Mouse (Mus musculus) embryonic facial prominence, embryonic 11.5 days (tissue): ENCODE results near the gene Lclat1. TPM values are rescaled to one million over a fixed set of nuclear protein-coding genes. Genes with fewer than 3 reads are reported as not detected.

Experiments
- ATAC-seq: fragments of 200-750 bp; cut with Nextera tagmentation; replicated peaks from 2 replicates; pipeline ENCODE4 v1.8.0; 2017; ENCODE audit warnings: low read depth; ENCODE audit not compliant: insufficient number of reproducible peaks, low FRiP score, low TSS enrichment
- DNase-seq: peaks from one replicate; pipeline ENCODE4 v3.0.0-alpha.2; 2015; ENCODE audit warnings: low spot score
- H3K27ac ChIP-seq: fragments of 300-500 bp; sonication (generic); replicated peaks from 2 replicates; pipeline ENCODE4 v1.5.1; 2014; ENCODE audit warnings: mild to moderate bottlenecking, low read depth, low read length, control low read depth
- H3K27me3 ChIP-seq: fragments of 300-500 bp; sonication (generic); 2 replicates; pipeline ENCODE4 v1.6.1; 2014; ENCODE audit warnings: mild to moderate bottlenecking, low read length, moderate library complexity, mixed read lengths; ENCODE audit not compliant: control insufficient read depth, insufficient read depth
- H3K36me3 ChIP-seq: fragments of 300-500 bp; sonication (generic); replicated peaks from 2 replicates; pipeline ENCODE4 v1.6.1; 2014; ENCODE audit warnings: low read depth, mild to moderate bottlenecking, low read length, moderate library complexity, mixed read lengths; ENCODE audit not compliant: control insufficient read depth, insufficient read depth
- H3K4me1 ChIP-seq: fragments of 300-500 bp; sonication (generic); 2 replicates; pipeline ENCODE4 v1.6.1; 2014; ENCODE audit warnings: low read length, mixed read lengths; ENCODE audit not compliant: control insufficient read depth, insufficient read depth
- H3K4me2 ChIP-seq: fragments of 300-500 bp; sonication (generic); 2 replicates; pipeline ENCODE4 v1.6.1; 2014; ENCODE audit warnings: low read depth, mild to moderate bottlenecking, control low read depth, low read length, moderate library complexity
- H3K4me3 ChIP-seq: fragments of 300-500 bp; sonication (generic); 2 replicates; pipeline ENCODE4 v1.5.1; 2014; ENCODE audit warnings: low read depth, low read length, control low read depth
- H3K9ac ChIP-seq: fragments of 300-500 bp; sonication (generic); replicated peaks from 2 replicates; pipeline ENCODE4 v1.6.1; 2014; ENCODE audit warnings: mild to moderate bottlenecking, control low read depth, low read length
- H3K9me3 ChIP-seq: fragments of 300-500 bp; sonication (generic); replicated peaks from 2 replicates; pipeline ENCODE4 v1.6.1; 2016; ENCODE audit warnings: mild to moderate bottlenecking, low read length, inconsistent platforms, mixed read lengths; ENCODE audit not compliant: control insufficient read depth
- WGBS: fragments of 180-500 bp; shearing (Covaris S2); extraction: QIAGEN DNeasy Blood & Tissue Kit; methylation state at CpG from one replicate; pipeline ENCODE4 v1.1.7; 2014; 5-methylcytosine and 5-hydroxymethylcytosine counted together
- polyA plus RNA-seq: library from polyadenylated mRNA; unstranded; fragments of >200 nt; fragmentation: Nextera tagmentation; extraction: Ambion mirVana; gene quantifications from 2 replicates; pipeline ENCODE4 v1.2.1, GENCODE M21; 2014

Lclat1 gene
- 18.6 and 19.3 TPM in 2 replicates for polyA plus RNA-seq

DNA sequence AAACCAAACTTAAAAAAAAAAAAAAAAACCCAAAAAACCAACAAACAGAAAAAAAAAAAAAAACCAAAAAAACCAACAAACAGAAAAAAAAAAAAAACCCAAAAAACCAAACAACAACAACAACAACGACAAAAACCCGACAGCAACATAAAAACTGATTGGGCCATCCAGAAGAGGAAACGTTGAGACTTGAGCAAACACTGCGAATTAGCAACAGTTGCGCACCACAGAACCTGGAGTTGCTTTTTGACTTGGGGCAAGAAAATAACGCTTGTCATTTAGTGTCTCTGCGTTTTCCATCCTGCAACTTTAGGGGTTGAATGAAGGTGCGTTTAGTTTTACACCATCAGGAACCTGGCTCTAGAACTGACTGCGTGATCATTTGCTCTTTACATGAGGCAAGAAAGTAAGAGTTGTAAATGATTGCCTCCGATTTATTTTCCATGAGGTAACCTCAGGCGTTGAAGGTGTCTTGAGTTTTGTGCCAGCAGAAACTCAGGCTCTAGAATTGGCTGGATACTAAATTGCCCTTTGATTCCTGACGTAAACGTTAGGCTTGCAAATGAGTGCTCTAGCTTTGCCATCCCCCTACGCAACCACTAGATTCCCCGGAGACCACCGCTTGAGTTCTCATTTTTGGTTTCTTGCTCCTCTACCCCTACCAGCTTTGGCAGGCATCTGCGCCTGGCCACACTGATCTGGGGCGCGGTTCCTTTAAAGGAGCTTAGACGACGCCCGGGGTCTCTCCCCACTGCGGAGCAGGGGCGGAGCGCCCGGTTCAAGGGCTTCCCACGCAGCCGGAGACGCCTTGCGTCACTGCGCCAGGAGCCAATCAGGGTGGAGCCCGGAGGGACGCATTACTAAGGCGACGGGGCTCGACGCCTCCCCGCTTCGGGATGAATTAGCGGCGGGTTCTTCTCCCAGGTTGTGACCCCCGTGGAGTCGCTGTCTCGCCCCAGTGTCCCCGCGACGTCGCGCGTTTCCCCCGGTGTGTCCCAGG lies at the start of gene Lclat1:
Lclat1 (plus strand) TSS at position 828 of the 1,000 bp plus-strand sequence.
- DNase-seq = peak; percentile 97
- Histone ChIP-seq H3K9me3 (no peaks in the 10 kb centered on the region), H3K4me1 (no peaks in the 10 kb centered on the region), H3K36me3 (no peaks in the 10 kb centered on the region), H3K9ac (peak within 1 kb of the TSS; percentile 79), H3K27ac (no peak within 1 kb of the TSS), H3K4me3 (peak within 1 kb of the TSS; percentile 81), H3K4me2 (peak within 1 kb of the TSS; percentile 85), H3K27me3 (no peaks in the 10 kb centered on the region)
- WGBS = 5% methylated on average over 51 of the region's 51 CpGs
- peak; percentile 99 for ATAC-seq

DNA sequence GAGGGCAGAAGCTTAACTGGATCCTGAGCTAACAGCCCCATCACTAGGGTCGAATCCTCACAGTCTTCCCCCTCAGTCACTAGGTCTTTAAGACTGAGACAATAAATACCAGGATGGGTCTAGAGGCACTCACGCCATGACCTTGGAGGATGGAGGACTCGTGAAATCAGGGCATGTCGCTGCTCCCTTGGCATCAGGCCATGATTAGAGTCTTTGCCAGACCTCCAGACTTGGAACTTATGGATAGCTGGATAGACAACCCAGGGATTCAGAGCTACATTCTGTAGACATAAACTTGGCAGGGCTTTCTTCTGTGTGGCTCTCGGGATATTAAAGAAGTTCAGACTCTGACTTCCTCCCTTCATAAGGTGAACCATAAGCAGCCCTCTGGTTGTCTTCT lies 49.5 kb upstream of the Lclat1 start:
- H3K27ac ChIP-seq = no peak overlapping the region
- DNase-seq (no peak), ATAC-seq (no peak)
- no peaks in the 10 kb centered on the region for H3K4me1 ChIP-seq
- no peaks in the 10 kb centered on the region for H3K9me3 ChIP-seq
- H3K9ac ChIP-seq = no peak overlapping the region
- H3K4me3 ChIP-seq = no peak overlapping the region
- 82% methylated on average over 5 of the region's 5 CpGs for WGBS
- no peaks in the 10 kb centered on the region for H3K36me3 ChIP-seq
- no peaks in the 10 kb centered on the region for H3K27me3 ChIP-seq
- H3K4me2 ChIP-seq = no peak overlapping the region

GRCm38 (mm10) chr17:73060224-73060896 lies 47.4 kb upstream of the Lclat1 start:
- DNase-seq (peak; percentile 41), ATAC-seq (no peak)
- no peaks in the 10 kb centered on the region for H3K27me3 ChIP-seq
- H3K4me1 ChIP-seq = no peaks in the 10 kb centered on the region
- H3K4me2 ChIP-seq = no peak overlapping the region
- H3K9ac ChIP-seq = no peak overlapping the region
- 50% methylated on average over 3 of the region's 3 CpGs for WGBS
- H3K4me3 ChIP-seq = no peak overlapping the region
- no peak overlapping the region for H3K27ac ChIP-seq
- no peaks in the 10 kb centered on the region for H3K36me3 ChIP-seq
- H3K9me3 ChIP-seq = no peaks in the 10 kb centered on the region

DNA sequence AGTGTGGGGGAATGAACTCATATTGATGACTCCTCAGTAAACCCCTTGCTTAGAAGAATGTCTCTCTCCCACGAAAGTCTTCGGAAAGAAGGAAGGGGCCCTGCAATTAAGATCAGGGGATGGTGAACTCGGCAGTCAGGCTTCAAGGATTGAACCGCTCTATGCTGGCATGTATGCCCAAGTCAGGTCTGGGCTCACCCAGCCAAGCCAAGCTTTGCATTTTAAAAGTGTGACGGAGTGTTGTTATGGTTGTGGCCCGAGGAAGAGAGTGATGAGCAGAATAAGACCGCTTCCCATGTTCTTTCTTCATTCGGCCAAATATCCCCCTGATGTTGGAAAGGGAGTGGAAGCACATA lies 46.9 kb upstream of the Lclat1 start:
- H3K4me1 ChIP-seq = no peaks in the 10 kb centered on the region
- H3K9me3 ChIP-seq = no peaks in the 10 kb centered on the region
- H3K27me3 ChIP-seq = no peaks in the 10 kb centered on the region
- ATAC-seq = no peak
- 72% methylated on average over 8 of the region's 8 CpGs for whole genome bisulfite sequencing
- H3K4me3 ChIP-seq = no peak overlapping the region
- no peak overlapping the region for H3K4me2 ChIP-seq
- no peaks in the 10 kb centered on the region for H3K36me3 ChIP-seq
- no peak for DNase-seq
- H3K27ac ChIP-seq = no peak overlapping the region
- H3K9ac ChIP-seq = no peak overlapping the region

- ATAC-seq = no peak
- H3K27ac ChIP-seq = no peak overlapping the region
- H3K9me3 ChIP-seq = no peaks in the 10 kb centered on the region
- no peaks in the 10 kb centered on the region for H3K4me1 ChIP-seq
- DNase-seq = no peak
- H3K9ac ChIP-seq = no peak overlapping the region
- H3K4me2 ChIP-seq = no peak overlapping the region
- WGBS = 96% methylated on average over 1 of the region's 1 CpGs
- H3K27me3 ChIP-seq = no peaks in the 10 kb centered on the region
- no peak overlapping the region for H3K4me3 ChIP-seq
- H3K36me3 ChIP-seq = no peaks in the 10 kb centered on the region
Observed at GRCm38 (mm10) chr17:73062701-73063100, 45.1 kb upstream of the Lclat1 start.

DNA sequence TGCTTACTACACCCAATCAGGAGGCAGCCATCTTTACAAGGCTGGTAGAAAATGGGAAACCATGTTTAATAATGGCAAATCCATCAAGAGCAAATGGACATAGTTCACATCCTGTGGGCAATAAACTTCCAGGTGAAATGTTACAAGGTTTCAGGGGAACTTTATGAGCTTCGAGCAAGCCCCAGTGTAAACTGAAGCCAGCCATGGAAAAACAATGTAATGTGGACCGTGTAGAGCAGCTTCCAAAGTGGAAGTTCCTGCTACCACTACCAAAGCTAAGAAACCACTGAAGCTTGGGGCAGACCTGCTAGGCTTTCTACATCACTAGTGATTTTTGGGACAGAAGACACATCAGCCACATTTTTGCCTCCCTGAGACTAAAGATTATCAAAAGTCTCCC lies 44.5 kb upstream of the Lclat1 start:
- Histone ChIP-seq H3K4me1 (no peaks in the 10 kb centered on the region), H3K9ac (no peak overlapping the region), H3K36me3 (no peaks in the 10 kb centered on the region), H3K4me2 (no peak overlapping the region), H3K9me3 (no peaks in the 10 kb centered on the region), H3K4me3 (no peak overlapping the region), H3K27me3 (no peaks in the 10 kb centered on the region), H3K27ac (no peak overlapping the region)
- WGBS = 84% methylated on average over 2 of the region's 2 CpGs
- DNase-seq (no peak), ATAC-seq (no peak)

- H3K36me3 ChIP-seq = no peaks in the 10 kb centered on the region
- ATAC-seq (no peak), DNase-seq (no peak)
- no peak overlapping the region for H3K9ac ChIP-seq
- H3K4me2 ChIP-seq = no peak overlapping the region
- WGBS = 91% methylated on average over 1 of the region's 1 CpGs
- no peak overlapping the region for H3K27ac ChIP-seq
- H3K27me3 ChIP-seq = no peaks in the 10 kb centered on the region
- H3K9me3 ChIP-seq = no peaks in the 10 kb centered on the region
- no peak overlapping the region for H3K4me3 ChIP-seq
- H3K4me1 ChIP-seq = no peaks in the 10 kb centered on the region
Observed at GRCm38 (mm10) chr17:73063781-73064180, 44.0 kb upstream of the Lclat1 start.
